Mouse (Mus musculus): ENCODE measurements around the gene Faf1. TPM values are rescaled to one million over a fixed set of nuclear protein-coding genes. Genes with fewer than 3 reads are reported as not detected.

The Faf1 gene
- polyA plus RNA-seq (2017; shearing (Covaris generic)), result 38.3 TPM

GRCm38 (mm10) chr4:109676218-109677215 lies at the start of gene Faf1:
Faf1 (plus strand) TSS chr4:109676588.

DNA sequence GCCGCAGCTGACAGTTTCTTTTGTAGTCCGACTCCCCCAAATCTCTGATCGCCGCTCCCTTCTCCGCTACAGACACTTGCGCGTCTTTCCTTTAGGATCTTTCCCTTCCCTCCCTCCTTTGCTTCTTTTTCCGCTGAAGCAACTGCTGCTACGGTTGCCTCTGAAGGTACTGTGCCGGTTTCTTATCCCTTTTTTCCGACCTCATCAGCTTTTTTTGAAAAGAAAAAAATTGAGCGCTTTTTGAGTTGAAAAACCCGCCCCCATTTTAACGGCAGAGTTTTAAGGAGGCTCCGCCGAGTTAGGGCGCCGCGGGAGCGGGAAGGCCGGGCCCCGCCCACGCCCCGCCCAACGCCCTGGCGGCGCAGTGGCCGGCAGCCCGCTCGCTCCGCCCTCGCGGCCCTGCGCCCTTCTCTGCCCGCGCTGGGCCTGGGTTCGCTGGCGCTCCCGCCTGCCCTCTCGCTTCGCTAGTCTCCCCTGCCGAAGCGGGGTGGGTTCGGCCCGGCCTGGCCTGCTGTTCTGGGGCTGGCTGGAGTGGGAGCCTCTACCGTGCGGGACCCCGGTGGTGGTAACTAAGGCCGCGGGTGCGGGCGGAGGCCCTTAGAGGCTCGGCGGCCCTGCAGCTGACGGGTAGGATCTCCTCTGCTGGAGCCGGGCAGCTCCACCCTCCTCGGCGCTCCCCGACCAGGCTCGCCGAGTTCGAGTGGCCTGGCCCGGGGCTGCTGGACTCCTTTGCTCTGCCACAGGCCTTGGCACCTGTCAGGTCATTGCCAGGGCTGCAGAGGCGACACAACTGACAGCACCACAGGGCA lies 9.7 kb upstream of the Faf1 start, which contains the start of gene Cdkn2c:
Cdkn2c (minus strand) TSS at position 729 of the 809 bp plus-strand sequence.

DNA sequence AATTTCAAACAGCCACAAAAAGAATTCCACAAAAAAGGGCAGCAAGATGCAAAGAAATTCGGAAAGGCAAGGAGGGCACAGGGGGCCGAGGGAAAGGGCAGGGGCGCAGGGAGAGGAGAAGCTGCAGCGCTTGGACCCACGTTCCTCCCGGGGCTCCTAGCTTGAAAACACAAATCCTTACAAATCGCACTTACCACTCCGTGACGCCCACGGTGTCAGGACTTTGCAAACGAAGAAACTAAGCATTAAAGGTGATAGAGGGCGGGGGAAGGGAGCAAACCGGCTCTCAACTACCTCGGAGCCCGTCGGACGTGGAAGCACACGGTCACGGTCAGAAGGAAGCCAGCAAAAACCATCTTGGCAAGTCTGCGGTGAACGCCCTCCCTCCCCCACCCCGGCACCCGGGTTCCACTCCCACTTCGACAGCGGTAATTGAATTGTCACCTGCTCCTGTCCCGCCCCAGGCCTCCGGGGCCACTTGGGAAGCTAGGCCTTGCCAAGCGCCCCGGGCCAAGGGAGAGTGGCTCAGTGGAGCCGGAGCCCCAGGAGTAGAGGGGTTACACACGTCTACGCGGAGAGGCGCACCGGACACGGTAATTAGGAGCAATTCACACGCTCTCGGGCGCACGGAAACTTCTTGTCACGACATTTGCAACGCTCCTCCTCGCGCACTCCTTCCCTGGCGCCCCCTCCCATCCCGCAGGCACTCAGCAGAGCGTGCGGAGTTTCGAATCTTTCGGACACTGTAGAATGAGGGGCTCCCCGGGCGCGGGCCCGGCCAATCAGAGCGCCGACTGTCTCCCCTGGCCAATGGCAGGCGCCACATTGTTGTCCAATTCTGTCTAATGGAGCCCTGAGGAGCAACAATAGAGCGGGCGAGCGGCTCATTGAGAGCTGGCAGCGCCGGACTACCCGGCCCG lies 301.0 kb downstream of the Faf1 start, which contains the start of gene Dmrta2:
Dmrta2 (plus strand) TSS at position 906 of the 920 bp plus-strand sequence.

Other genes starting within 250 kb of the Faf1 start
- 65.6 TPM for gene Rnf11, start 191.9 kb upstream of the Faf1 start, polyA plus RNA-seq (2017; shearing (Covaris generic))
- not detected for gene 4930522H14Rik, start 145.3 kb upstream of the Faf1 start, polyA plus RNA-seq (2017; shearing (Covaris generic))
- 4.9 TPM for gene Cdkn2c, start 9.4 kb upstream of the Faf1 start, polyA plus RNA-seq (2017; shearing (Covaris generic))

Data from effector memory CD4-positive, alpha-beta T cell, adult 5 months (primary cell).